Mouse (Mus musculus) ES-E14 (cell line): ENCODE results near the gene Ift172.

Experiments used
- MAFK ChIP-seq: IDR thresholded peaks from 2 replicates; pipeline ENCODE4 v1.6.1; 2014; ENCODE audit warnings: mild to moderate bottlenecking, low read depth, low read length, inconsistent platforms; ENCODE audit not compliant: insufficient read depth
- ZNF384 ChIP-seq: IDR thresholded peaks from 2 replicates; pipeline ENCODE4 v1.6.1; 2012; ENCODE audit warnings: low read depth, low read length, inconsistent platforms

DNA sequence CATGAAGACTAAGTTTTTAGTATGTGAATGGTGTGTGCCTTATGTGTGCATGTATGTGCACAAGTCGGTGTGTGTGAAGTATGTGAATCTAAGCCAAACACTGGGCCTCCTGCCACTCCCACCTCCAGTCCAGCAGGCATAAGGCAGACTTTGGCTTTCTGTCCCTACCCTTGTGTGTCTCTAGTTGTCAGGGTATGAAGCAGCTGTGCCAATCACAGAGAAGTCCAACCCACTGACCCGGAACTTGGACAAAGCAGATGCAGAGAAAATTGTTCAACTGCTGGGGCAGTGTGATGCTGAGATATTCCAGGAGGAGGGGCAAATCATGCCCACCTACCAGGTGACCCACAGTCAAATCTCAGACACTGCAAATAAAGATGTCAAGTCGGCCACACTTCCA, 7.1 kb upstream of the Ift172 start:
- TF ChIP-seq ZNF384 (no peak), MAFK (no peak)
